Mouse (Mus musculus): ENCODE results near the gene Gm20388. TPM values are rescaled to one million over a fixed set of nuclear protein-coding genes. Genes with fewer than 3 reads are reported as not detected.

Gene Gm20388
- polyA plus RNA-seq, 1 experiment from 2014 or later: 8.3 TPM

- no peaks in the 10 kb centered on the region for H3K27me3 ChIP-seq (replicated peaks; ENCODE audit: control insufficient read depth, insufficient read depth, low read length)
- no peak overlapping the region for H3K27ac ChIP-seq (ENCODE audit: low read depth)
- H3K9ac ChIP-seq (ENCODE audit: low read length): no peak overlapping the region
- no peaks in the 10 kb centered on the region for H3K36me3 ChIP-seq (ENCODE audit: control insufficient read depth, insufficient read depth, low read length)
- peaks cover 17% of the 10 kb centered on the region for H3K4me1 ChIP-seq (replicated peaks; ENCODE audit: control insufficient read depth, insufficient read depth, low read length)
- H3K9me3 ChIP-seq (ENCODE audit: control insufficient read depth, low read length): no peaks in the 10 kb centered on the region
- H3K4me2 ChIP-seq (ENCODE audit: low read length): no peak overlapping the region
- ATAC-seq (replicated peaks; ENCODE audit: low FRiP score, low TSS enrichment, low read depth) (no peak), DNase-seq (ENCODE audit: low spot score) (no peak)
- no peak overlapping the region for H3K4me3 ChIP-seq (ENCODE audit: low read depth, low read length)
- WGBS: 55% methylated on average over 8 of the region's 8 CpGs
Observed at GRCm38 (mm10) chr8:124273606-124274218, 4363.1 kb downstream of the Gm20388 start.

DNA sequence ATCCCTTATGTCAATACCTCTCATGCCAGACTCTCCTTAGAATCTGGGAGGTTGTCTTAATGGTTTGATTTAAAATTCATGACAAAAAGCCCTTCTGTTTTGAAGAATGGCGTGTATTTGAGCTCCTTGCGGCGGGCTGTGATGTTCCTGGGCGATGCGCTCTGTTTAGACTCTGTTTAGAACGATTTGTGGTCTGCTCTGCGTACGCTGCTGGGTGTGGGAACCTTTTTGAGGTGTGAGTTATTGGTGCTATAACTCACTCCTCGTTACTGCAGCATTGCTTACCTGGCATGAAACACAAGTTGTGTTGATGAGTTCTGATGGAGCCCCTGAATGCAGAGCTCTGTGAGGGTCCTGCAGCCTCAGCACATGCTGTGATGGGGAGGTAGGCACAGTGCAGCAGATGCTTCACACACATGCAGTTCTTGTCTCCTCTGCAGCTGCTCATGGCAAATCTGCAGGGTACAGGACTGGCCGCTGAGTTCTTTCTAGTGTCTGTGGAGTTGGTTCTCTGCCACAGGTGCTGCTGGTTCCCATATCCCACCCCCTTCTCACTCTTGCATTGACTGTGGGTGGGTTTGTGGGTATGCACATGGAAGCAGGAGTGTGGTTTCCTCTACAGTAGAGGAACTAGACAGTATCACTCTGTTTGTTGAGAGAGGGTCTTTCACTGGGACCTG lies 4363.9 kb downstream of the Gm20388 start:
- Histone ChIP-seq H3K9me3 (ENCODE audit: control insufficient read depth, low read length) (no peaks in the 10 kb centered on the region), H3K4me3 (ENCODE audit: low read depth, low read length) (no peak overlapping the region), H3K27ac (ENCODE audit: low read depth) (no peak overlapping the region), H3K4me1 (replicated peaks; ENCODE audit: control insufficient read depth, insufficient read depth, low read length) (peaks cover 17% of the 10 kb centered on the region), H3K9ac (ENCODE audit: low read length) (no peak overlapping the region), H3K27me3 (replicated peaks; ENCODE audit: control insufficient read depth, insufficient read depth, low read length) (no peaks in the 10 kb centered on the region), H3K36me3 (ENCODE audit: control insufficient read depth, insufficient read depth, low read length) (no peaks in the 10 kb centered on the region), H3K4me2 (ENCODE audit: low read length) (no peak overlapping the region)
- WGBS: 40% methylated on average over 10 of the region's 10 CpGs
- DNase-seq (ENCODE audit: low spot score) (no peak), ATAC-seq (replicated peaks; ENCODE audit: low FRiP score, low TSS enrichment, low read depth) (no peak)

DNA sequence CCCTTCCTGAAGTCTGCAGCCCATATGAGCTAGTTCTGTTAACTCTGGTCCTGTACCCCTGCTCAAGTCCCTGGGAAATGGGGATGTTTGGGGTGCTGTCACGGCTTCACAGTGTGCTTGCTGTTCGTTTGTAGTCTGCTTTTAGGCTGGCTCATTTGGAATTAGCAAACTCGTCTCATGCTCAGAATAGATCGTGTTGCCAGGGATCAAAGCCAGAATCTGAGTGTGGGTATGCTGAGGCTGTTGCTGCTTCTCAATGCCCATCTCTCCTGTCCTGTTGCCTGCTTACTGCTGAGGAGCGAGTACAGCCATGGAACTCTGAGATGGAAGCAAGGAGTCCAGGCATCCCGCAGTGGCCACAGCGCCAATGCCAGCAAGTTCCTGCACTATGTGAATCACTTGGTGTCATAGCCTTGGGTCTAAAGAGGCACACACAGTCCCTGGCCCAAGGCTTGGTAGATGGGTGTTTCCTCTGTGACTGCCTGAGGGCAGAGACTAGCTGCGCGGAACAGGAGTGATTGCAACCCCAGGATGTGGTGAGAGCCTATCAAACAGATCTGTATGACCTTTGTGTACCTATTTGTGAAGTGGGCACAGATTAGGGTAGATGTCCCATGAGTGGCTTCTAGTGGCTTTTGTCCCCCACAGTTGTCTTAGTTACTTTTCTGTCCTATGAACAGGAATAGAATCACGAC lies 4364.9 kb downstream of the Gm20388 start:
- Histone ChIP-seq H3K4me2 (ENCODE audit: low read length) (no peak overlapping the region), H3K9ac (ENCODE audit: low read length) (no peak overlapping the region), H3K36me3 (ENCODE audit: control insufficient read depth, insufficient read depth, low read length) (no peaks in the 10 kb centered on the region), H3K9me3 (ENCODE audit: control insufficient read depth, low read length) (no peaks in the 10 kb centered on the region), H3K4me3 (ENCODE audit: low read depth, low read length) (no peak overlapping the region), H3K27me3 (replicated peaks; ENCODE audit: control insufficient read depth, insufficient read depth, low read length) (no peaks in the 10 kb centered on the region), H3K27ac (ENCODE audit: low read depth) (no peak overlapping the region), H3K4me1 (replicated peaks; ENCODE audit: control insufficient read depth, insufficient read depth, low read length) (peaks cover 17% of the 10 kb centered on the region)
- DNase-seq (ENCODE audit: low spot score) (no peak), ATAC-seq (replicated peaks; ENCODE audit: low FRiP score, low TSS enrichment, low read depth) (no peak)
- 94% methylated on average over 10 of the region's 10 CpGs for WGBS

GRCm38 (mm10) chr8:124277951-124278910 lies 4367.6 kb downstream of the Gm20388 start:
- Histone ChIP-seq H3K9ac (ENCODE audit: low read length) (no peak overlapping the region), H3K9me3 (ENCODE audit: control insufficient read depth, low read length) (no peaks in the 10 kb centered on the region), H3K27me3 (replicated peaks; ENCODE audit: control insufficient read depth, insufficient read depth, low read length) (no peaks in the 10 kb centered on the region), H3K4me3 (ENCODE audit: low read depth, low read length) (no peak overlapping the region), H3K36me3 (ENCODE audit: control insufficient read depth, insufficient read depth, low read length) (no peaks in the 10 kb centered on the region), H3K4me2 (ENCODE audit: low read length) (no peak overlapping the region), H3K4me1 (replicated peaks; ENCODE audit: control insufficient read depth, insufficient read depth, low read length) (peaks cover 23% of the 10 kb centered on the region), H3K27ac (ENCODE audit: low read depth) (no peak overlapping the region)
- DNase-seq (ENCODE audit: low spot score) (no peak), ATAC-seq (replicated peaks; ENCODE audit: low FRiP score, low TSS enrichment, low read depth) (no peak)
- WGBS: 76% methylated on average over 24 of the region's 24 CpGs

DNA sequence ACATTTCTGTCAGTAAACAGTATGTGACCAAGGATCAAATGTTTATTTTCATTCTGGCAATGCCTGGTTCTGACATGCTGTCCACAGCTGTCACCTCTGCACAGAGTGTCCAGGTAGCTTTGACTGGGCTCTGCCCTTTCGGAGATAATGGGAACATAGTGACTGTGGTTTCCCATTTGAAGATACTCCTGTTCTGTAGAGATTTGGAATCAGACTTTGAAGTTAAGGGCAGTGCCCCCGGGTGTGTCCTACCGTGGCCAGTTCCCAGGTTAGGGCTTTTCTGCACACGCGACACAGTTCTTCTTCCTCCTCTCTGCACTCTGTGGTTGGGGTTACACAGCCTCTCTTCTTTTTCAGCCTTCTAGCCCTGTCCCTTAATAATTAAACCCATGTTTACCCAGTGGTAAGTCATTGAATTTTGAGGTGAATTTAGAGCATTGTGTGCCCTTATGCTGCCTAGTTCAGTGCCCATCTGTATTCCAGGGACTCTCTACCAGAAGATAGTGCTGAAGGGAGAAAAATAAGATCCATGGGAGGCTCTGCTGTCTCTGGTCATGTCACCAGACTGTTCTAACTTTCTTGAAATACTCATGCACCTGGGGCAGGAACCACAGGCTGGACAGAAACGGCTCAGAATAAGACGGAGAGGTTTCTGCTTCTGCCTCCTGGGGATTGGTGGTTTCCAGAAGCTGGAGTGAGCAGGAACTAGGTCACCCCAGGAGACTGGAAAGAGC lies 4368.5 kb downstream of the Gm20388 start:
- Histone ChIP-seq H3K9ac (ENCODE audit: low read length) (no peak overlapping the region), H3K4me1 (replicated peaks; ENCODE audit: control insufficient read depth, insufficient read depth, low read length) (peaks cover 24% of the 10 kb centered on the region), H3K27ac (ENCODE audit: low read depth) (no peak overlapping the region), H3K27me3 (replicated peaks; ENCODE audit: control insufficient read depth, insufficient read depth, low read length) (no peaks in the 10 kb centered on the region), H3K4me2 (ENCODE audit: low read length) (no peak overlapping the region), H3K9me3 (ENCODE audit: control insufficient read depth, low read length) (no peaks in the 10 kb centered on the region), H3K4me3 (ENCODE audit: low read depth, low read length) (no peak overlapping the region), H3K36me3 (ENCODE audit: control insufficient read depth, insufficient read depth, low read length) (no peaks in the 10 kb centered on the region)
- DNase-seq (ENCODE audit: low spot score) (no peak), ATAC-seq (replicated peaks; ENCODE audit: low FRiP score, low TSS enrichment, low read depth) (no peak; the same call in 1 of the 2 replicates)
- 77% methylated on average over 7 of the region's 7 CpGs for WGBS

GRCm38 (mm10) chr8:124279690-124279985 lies 4369.0 kb downstream of the Gm20388 start:
- no peaks in the 10 kb centered on the region for H3K27me3 ChIP-seq (replicated peaks; ENCODE audit: control insufficient read depth, insufficient read depth, low read length)
- H3K4me3 ChIP-seq (ENCODE audit: low read depth, low read length): no peak overlapping the region
- no peaks in the 10 kb centered on the region for H3K36me3 ChIP-seq (ENCODE audit: control insufficient read depth, insufficient read depth, low read length)
- no peak overlapping the region for H3K27ac ChIP-seq (ENCODE audit: low read depth)
- DNase-seq (ENCODE audit: low spot score): no peak
- 94% methylated on average over 5 of the region's 5 CpGs for WGBS
- H3K9me3 ChIP-seq (ENCODE audit: control insufficient read depth, low read length): no peaks in the 10 kb centered on the region
- ATAC-seq (replicated peaks; ENCODE audit: low FRiP score, low TSS enrichment, low read depth): no peak
- no peak overlapping the region for H3K4me2 ChIP-seq (ENCODE audit: low read length)
- H3K4me1 ChIP-seq (replicated peaks; ENCODE audit: control insufficient read depth, insufficient read depth, low read length): peaks cover 24% of the 10 kb centered on the region
- no peak overlapping the region for H3K9ac ChIP-seq (ENCODE audit: low read length)

GRCm38 (mm10) chr8:124281700-124282541 lies 4371.3 kb downstream of the Gm20388 start:
- whole genome bisulfite sequencing: 73% methylated on average over 11 of the region's 11 CpGs

More at GRCm38 (mm10) chr8:124281700-124282541, 4371.3 kb downstream of the Gm20388 start:
- H3K36me3 ChIP-seq (ENCODE audit: control insufficient read depth, insufficient read depth, low read length): no peaks in the 10 kb centered on the region
- H3K27me3 ChIP-seq (replicated peaks; ENCODE audit: control insufficient read depth, insufficient read depth, low read length): no peaks in the 10 kb centered on the region
- no peak overlapping the region for H3K9ac ChIP-seq (ENCODE audit: low read length)
- H3K9me3 ChIP-seq (ENCODE audit: control insufficient read depth, low read length): no peaks in the 10 kb centered on the region
- H3K4me2 ChIP-seq (ENCODE audit: low read length): no peak overlapping the region
- H3K27ac ChIP-seq (ENCODE audit: low read depth): no peak overlapping the region
- DNase-seq (ENCODE audit: low spot score): no peak
- ATAC-seq (replicated peaks; ENCODE audit: low FRiP score, low TSS enrichment, low read depth): no peak
- H3K4me1 ChIP-seq (replicated peaks; ENCODE audit: control insufficient read depth, insufficient read depth, low read length): peaks cover 42% of the 10 kb centered on the region
- no peak overlapping the region for H3K4me3 ChIP-seq (ENCODE audit: low read depth, low read length)
